Mouse (Mus musculus): ENCODE measurements around the gene Gpr176. TPM values are rescaled to one million over a fixed set of nuclear protein-coding genes. Genes with fewer than 3 reads are reported as not detected.
A peak's percentile ranks its signal among the peaks of the same experiment; 100 is the strongest.

The Gpr176 gene
- 0.39 TPM in 2 replicates for polyA plus RNA-seq (2016; fragmentation: Nextera tagmentation; extraction: Ambion mirVana)

DNA sequence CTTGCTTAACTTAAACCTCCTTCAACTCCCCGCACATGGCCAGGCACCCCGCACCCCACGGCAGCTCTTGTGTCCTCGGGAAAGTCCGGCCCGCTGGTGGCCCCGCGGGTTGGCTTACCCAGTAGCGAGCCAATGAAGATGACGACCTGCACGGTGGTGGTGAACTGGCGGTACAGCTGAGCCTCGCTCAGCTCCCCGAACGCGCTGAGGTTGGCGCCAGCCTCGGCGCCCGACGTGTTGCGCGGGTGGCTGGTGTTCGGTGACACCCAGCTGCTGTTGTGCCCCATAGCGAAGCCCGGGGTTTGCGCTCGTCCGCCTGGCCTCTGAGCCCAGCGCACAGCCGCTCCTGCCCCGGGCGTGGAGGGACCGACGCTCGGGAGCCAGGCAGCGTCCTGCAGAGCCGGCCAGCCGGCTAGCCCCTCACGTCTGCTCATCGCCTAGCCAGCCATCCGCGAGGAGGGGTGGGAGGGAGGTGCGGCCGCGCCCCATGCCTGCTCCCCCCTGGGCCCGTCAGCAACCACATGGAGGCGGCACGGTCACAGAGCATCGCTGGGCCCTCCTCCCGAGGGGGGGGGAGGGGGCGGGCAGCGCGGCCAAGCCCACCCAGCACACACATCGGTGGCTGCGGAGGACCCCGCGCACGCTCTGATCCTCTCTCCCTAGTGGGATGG is at the start of gene Gpr176:
Gene Gpr176 (minus strand): TSS at position 519 of the 671 bp plus-strand sequence.
- WGBS: under 1% methylated on average over 58 of the region's 59 CpGs
- no peaks in the 10 kb centered on the region for H3K36me3 ChIP-seq
- peak within 1 kb of the TSS; percentile 62 for H3K4me3 ChIP-seq
- H3K4me1 ChIP-seq (replicated peaks): peaks cover 18% of the 10 kb centered on the region
- H3K27me3 ChIP-seq (ENCODE audit: insufficient read depth, poor library complexity, severe bottlenecking): peaks cover 69% of the 10 kb centered on the region
- peak within 1 kb of the TSS; percentile 84 for H3K27ac ChIP-seq
- H3K9me3 ChIP-seq: no peaks in the 10 kb centered on the region
- DNase-seq (ENCODE audit: low spot score): peak; percentile 66

GRCm38 (mm10) chr2:118422385-118422784 is 49.2 kb upstream of the Gpr176 start:
- H3K27ac ChIP-seq: no peak overlapping the region
- no peaks in the 10 kb centered on the region for H3K9me3 ChIP-seq
- H3K4me3 ChIP-seq: no peak overlapping the region
- DNase-seq (ENCODE audit: low spot score): no peak
- peaks cover 82% of the 10 kb centered on the region for H3K36me3 ChIP-seq
- no peaks in the 10 kb centered on the region; the same call in 1 of the 2 replicates for H3K4me1 ChIP-seq (replicated peaks)
- no peaks in the 10 kb centered on the region for H3K27me3 ChIP-seq (ENCODE audit: insufficient read depth, poor library complexity, severe bottlenecking)
- 83% methylated on average over 8 of the region's 8 CpGs for WGBS

DNA sequence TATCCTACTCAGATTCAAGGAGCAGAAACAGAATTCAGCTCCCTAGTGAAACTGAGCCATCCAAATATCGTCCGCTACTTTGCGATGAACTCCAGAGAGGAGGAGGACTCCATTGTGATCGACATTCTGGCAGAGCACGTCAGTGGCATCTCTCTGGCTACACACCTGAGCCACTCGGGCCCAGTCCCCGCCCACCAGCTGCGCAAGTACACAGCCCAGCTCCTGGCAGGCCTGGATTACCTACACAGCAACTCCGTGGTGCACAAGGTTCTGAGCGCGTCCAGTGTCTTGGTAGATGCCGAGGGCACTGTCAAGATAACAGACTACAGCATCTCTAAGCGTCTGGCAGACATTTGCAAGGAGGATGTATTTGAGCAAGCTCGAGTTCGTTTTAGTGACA is 48.7 kb upstream of the Gpr176 start:
- 89% methylated on average over 15 of the region's 15 CpGs for WGBS
- no peaks in the 10 kb centered on the region; the same call in 1 of the 2 replicates for H3K4me1 ChIP-seq (replicated peaks)
- no peaks in the 10 kb centered on the region for H3K27me3 ChIP-seq (ENCODE audit: insufficient read depth, poor library complexity, severe bottlenecking)
- no peaks in the 10 kb centered on the region for H3K9me3 ChIP-seq
- H3K27ac ChIP-seq: no peak overlapping the region
- peaks cover 82% of the 10 kb centered on the region for H3K36me3 ChIP-seq
- no peak overlapping the region for H3K4me3 ChIP-seq
- no peak for DNase-seq (ENCODE audit: low spot score)

- Histone ChIP-seq H3K27me3 (ENCODE audit: insufficient read depth, poor library complexity, severe bottlenecking) (no peaks in the 10 kb centered on the region), H3K4me3 (no peak overlapping the region), H3K36me3 (peaks cover 88% of the 10 kb centered on the region), H3K4me1 (replicated peaks) (no peaks in the 10 kb centered on the region; the same call in 1 of the 2 replicates), H3K9me3 (0 out of 2 replicates have a peak, but pooled peaks cover 4% of the 10 kb centered on the region), H3K27ac (no peak overlapping the region)
- WGBS: 89% methylated on average over 4 of the region's 4 CpGs
- no peak for DNase-seq (ENCODE audit: low spot score)
Measured at GRCm38 (mm10) chr2:118418076-118418475, 44.9 kb upstream of the Gpr176 start.

- Histone ChIP-seq H3K4me3 (no peak overlapping the region), H3K27ac (no peak overlapping the region), H3K27me3 (ENCODE audit: insufficient read depth, poor library complexity, severe bottlenecking) (no peaks in the 10 kb centered on the region), H3K9me3 (peaks cover 8% of the 10 kb centered on the region; the same call in 1 of the 2 replicates), H3K4me1 (replicated peaks) (no peaks in the 10 kb centered on the region), H3K36me3 (peaks cover 93% of the 10 kb centered on the region)
- WGBS: 93% methylated on average over 6 of the region's 6 CpGs
- no peak for DNase-seq (ENCODE audit: low spot score)
Measured at GRCm38 (mm10) chr2:118415601-118416355, 42.6 kb upstream of the Gpr176 start.

GRCm38 (mm10) chr2:118412821-118413220 is 39.6 kb upstream of the Gpr176 start:
- 94% methylated on average over 11 of the region's 11 CpGs for WGBS
- H3K27me3 ChIP-seq (ENCODE audit: insufficient read depth, poor library complexity, severe bottlenecking): no peaks in the 10 kb centered on the region
- H3K9me3 ChIP-seq: peaks cover 8% of the 10 kb centered on the region; the same call in 1 of the 2 replicates
- H3K4me1 ChIP-seq (replicated peaks): no peaks in the 10 kb centered on the region
- peaks cover 84% of the 10 kb centered on the region for H3K36me3 ChIP-seq
- no peak overlapping the region for H3K4me3 ChIP-seq
- H3K27ac ChIP-seq: no peak overlapping the region
- no peak for DNase-seq (ENCODE audit: low spot score)

GRCm38 (mm10) chr2:118408336-118408895 is 35.2 kb upstream of the Gpr176 start:
- H3K36me3 ChIP-seq: peaks cover 48% of the 10 kb centered on the region
- no peak overlapping the region for H3K27ac ChIP-seq
- no peak overlapping the region for H3K4me3 ChIP-seq
- H3K4me1 ChIP-seq (replicated peaks): peaks cover 6% of the 10 kb centered on the region
- WGBS: 86% methylated on average over 4 of the region's 4 CpGs
- DNase-seq (ENCODE audit: low spot score): no peak
- H3K27me3 ChIP-seq (ENCODE audit: insufficient read depth, poor library complexity, severe bottlenecking): no peaks in the 10 kb centered on the region
- peaks cover 4% of the 10 kb centered on the region; the same call in 1 of the 2 replicates for H3K9me3 ChIP-seq

DNA sequence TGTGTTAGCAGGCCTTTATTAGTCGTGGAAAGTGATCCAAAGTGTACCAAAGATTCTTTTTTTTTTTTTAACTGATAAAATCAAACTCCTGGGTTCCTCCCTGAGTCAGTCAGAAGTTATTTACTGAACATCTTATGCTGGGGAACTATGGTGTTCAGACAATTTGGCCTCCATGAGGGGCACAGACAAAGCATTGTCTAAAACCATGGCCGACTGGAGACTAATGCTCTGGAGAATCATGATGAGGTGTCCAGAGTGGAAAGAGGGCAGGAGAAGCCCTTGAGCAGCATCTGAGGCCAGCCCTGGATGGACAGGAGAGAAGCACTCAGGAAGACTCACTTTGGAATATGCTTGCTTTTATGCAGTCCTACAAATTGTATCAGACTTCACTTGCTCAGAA is 33.6 kb upstream of the Gpr176 start:
- no peak for DNase-seq (ENCODE audit: low spot score)
- Histone ChIP-seq H3K27me3 (ENCODE audit: insufficient read depth, poor library complexity, severe bottlenecking) (no peaks in the 10 kb centered on the region), H3K4me3 (no peak overlapping the region), H3K27ac (no peak overlapping the region), H3K9me3 (peaks cover 1% of the 10 kb centered on the region; the same call in 1 of the 2 replicates), H3K36me3 (peaks cover 32% of the 10 kb centered on the region), H3K4me1 (replicated peaks) (peaks cover 6% of the 10 kb centered on the region)
- 76% methylated on average over 2 of the region's 2 CpGs for WGBS

DNA sequence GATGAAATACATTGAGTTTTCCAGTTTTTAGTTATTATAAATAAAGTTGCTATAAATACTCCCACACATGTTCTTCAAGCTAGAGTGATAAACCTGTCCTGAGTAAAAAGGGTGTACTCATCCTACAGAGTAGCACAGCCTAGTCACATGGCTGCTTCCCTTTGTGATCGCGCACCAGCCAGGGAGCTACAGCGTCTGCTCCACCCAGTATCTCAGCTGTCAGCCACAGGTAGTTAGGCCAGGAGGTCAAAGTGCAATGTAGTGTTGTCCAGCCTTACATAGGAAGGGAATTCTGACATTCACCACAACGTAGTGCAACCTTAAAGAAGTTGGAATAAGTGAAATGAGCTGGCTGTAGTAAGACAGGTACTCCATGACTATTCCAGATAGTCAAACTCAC is 32.3 kb upstream of the Gpr176 start:
- Histone ChIP-seq H3K4me1 (replicated peaks) (peaks cover 6% of the 10 kb centered on the region), H3K9me3 (no peaks in the 10 kb centered on the region), H3K4me3 (no peak overlapping the region), H3K27me3 (ENCODE audit: insufficient read depth, poor library complexity, severe bottlenecking) (no peaks in the 10 kb centered on the region), H3K27ac (no peak overlapping the region), H3K36me3 (peaks cover 25% of the 10 kb centered on the region)
- no peak for DNase-seq (ENCODE audit: low spot score)
- 78% methylated on average over 4 of the region's 4 CpGs for WGBS

DNA sequence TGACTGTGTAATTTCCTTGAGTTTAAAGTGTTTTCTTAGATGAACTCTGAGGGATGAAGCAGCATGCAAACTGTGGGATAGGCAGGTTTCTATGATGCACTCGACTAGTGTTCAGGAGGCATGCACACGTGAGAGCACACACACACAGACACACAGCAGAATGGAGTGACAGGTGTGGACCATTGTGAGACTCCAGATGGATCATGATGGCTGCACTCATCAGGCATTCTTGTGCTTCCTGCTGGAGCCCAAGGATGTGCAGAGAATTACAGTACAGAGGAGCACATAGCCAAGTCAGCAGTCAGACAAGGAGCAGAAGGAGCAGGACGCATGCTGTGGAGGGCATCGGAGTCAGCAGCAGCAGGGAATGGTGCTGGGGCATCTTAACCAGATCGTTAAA is 31.1 kb upstream of the Gpr176 start:
- DNase-seq (ENCODE audit: low spot score): no peak
- Histone ChIP-seq H3K4me3 (no peak overlapping the region), H3K36me3 (peaks cover 20% of the 10 kb centered on the region), H3K9me3 (no peaks in the 10 kb centered on the region), H3K4me1 (replicated peaks) (peaks cover 6% of the 10 kb centered on the region), H3K27ac (no peak overlapping the region), H3K27me3 (ENCODE audit: insufficient read depth, poor library complexity, severe bottlenecking) (no peaks in the 10 kb centered on the region)
- WGBS: 85% methylated on average over 5 of the region's 5 CpGs

GRCm38 (mm10) chr2:118401834-118402727 is 28.9 kb upstream of the Gpr176 start:
- no peak overlapping the region for H3K4me3 ChIP-seq
- no peaks in the 10 kb centered on the region for H3K9me3 ChIP-seq
- DNase-seq (ENCODE audit: low spot score): no peak
- WGBS: 86% methylated on average over 5 of the region's 5 CpGs
- peaks cover 7% of the 10 kb centered on the region; the same call in 1 of the 2 replicates for H3K36me3 ChIP-seq
- H3K4me1 ChIP-seq (replicated peaks): peaks cover 6% of the 10 kb centered on the region
- H3K27me3 ChIP-seq (ENCODE audit: insufficient read depth, poor library complexity, severe bottlenecking): no peaks in the 10 kb centered on the region
- no peak overlapping the region for H3K27ac ChIP-seq

- DNase-seq (ENCODE audit: low spot score): no peak
- WGBS: 90% methylated on average over 5 of the region's 5 CpGs
- Histone ChIP-seq H3K27me3 (ENCODE audit: insufficient read depth, poor library complexity, severe bottlenecking) (no peaks in the 10 kb centered on the region), H3K4me3 (no peak overlapping the region), H3K4me1 (replicated peaks) (no peaks in the 10 kb centered on the region), H3K36me3 (peaks cover 9% of the 10 kb centered on the region; the same call in 1 of the 2 replicates), H3K27ac (no peak overlapping the region), H3K9me3 (0 out of 2 replicates have a peak, but pooled peaks cover 8% of the 10 kb centered on the region)
Measured at GRCm38 (mm10) chr2:118399751-118400150, 26.5 kb upstream of the Gpr176 start.
